Mouse (Mus musculus): ENCODE data around the gene Jak1.

Gene Jak1

GRCm38 (mm10) chr4:101137975-101138374 lies 127.1 kb downstream of the Jak1 start:
- DNase-seq: no peak

- DNase-seq: no peak
Observed at GRCm38 (mm10) chr4:101135909-101136308, 129.2 kb downstream of the Jak1 start.

DNA sequence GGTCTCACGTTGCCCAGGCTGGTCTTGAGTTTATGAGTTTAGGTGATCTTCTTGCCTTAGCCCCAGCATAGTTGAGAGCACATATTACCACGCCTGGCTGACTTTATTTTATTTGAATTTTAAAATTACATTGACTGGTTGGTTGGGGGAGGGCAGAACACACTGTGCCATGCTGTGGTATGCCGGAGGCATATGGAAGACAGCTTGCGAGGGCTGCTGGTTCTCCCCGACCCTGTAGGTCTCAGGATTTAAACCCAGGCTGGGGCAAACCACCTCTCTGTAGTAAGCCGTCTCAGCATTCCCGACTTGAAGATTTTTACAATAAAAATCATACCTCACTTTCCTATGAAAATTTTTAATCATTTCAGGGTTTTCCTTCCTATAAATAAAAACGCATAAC lies 130.1 kb downstream of the Jak1 start:
- DNase-seq: no peak

DNA sequence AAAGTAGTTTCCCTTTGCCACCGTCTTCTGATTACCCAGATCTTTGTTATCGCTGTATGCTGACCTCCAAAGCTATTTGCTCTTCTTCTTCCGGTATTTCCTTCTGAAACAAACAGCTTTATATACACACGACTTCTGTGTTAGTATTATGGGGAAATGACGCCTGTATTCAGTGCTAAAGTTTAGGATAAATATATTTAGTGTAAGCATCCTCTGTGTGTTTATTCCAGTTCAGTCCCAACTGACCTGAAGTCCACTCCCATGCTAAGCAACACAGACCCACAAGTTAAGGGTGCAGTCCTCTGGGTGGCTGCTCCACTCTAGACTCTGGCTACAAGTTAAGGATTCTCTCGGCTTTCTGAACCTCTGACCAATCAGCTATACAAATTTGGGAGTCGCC lies 144.1 kb downstream of the Jak1 start:
- no peak for DNase-seq

DNA sequence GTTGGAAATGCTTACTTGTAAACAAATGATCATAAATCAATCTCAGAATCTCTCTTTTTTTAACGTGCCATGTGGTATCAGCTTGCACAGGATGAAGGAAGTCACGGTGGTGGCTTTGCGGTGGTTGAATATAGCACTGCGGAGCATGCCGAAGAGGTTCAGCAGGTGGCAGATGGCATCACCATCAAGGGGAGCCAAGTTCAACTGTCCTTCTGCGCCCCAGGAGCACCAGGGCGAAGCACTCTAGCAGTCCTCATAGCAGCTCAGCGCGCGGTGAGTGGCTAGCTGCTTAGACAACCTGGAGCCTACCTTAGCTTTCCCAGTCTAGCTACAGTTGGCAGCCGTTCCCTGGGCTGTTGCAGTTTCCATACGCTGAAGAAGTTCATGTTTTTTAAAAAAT lies 158.0 kb downstream of the Jak1 start:
- peak; percentile 6 for DNase-seq

Data from thymus, postnatal 14 days (tissue).